Mouse (Mus musculus): Measurements from ENCODE around the gene Zfp771.

The Zfp771 gene

GRCm38 (mm10) chr7:127290142-127290541 lies 46.1 kb downstream of the Zfp771 start:
- peak; percentile 25 for DNase-seq

- DNase-seq, result no peak
Observed at GRCm38 (mm10) chr7:127296098-127296497, 52.0 kb downstream of the Zfp771 start, which contains the start of gene Itgal. TSS of gene Itgal (plus strand) at chr7:127296260.

GRCm38 (mm10) chr7:127296786-127297555 lies 52.9 kb downstream of the Zfp771 start:
- DNase-seq, result no peak

- no peak for DNase-seq
Observed at GRCm38 (mm10) chr7:127297586-127298193, 53.6 kb downstream of the Zfp771 start.

Measured in retina, postnatal 1 day (tissue).